Mouse (Mus musculus): ENCODE measurements around the gene Best2. TPM values are rescaled to one million over a fixed set of nuclear protein-coding genes. Genes with fewer than 3 reads are reported as not detected.

The Best2 gene
- total and polyA plus RNA-seq, 3 experiments, result 0.04 to 0.13 TPM; not detected in 1

- peak; percentile 78 for TF ChIP-seq KAT2A (conservative IDR thresholded peaks at IDR 0.05; ENCODE audit: low read depth, low read length)
- TF ChIP-seq ZMIZ1 (IDR thresholded peaks at IDR 0.05; ENCODE audit: low read depth, low read length), result no peak
- peak; percentile 29; the same call in 1 of the 2 replicates for TF ChIP-seq ETS1 (IDR thresholded peaks at IDR 0.05; ENCODE audit: low read depth, low read length)
These were observed 22.5 kb upstream of the Best2 start, which contains the start of gene Tnpo2 (continued) for GRCm38 (mm10) chr8:85036718-85037365.

- Histone ChIP-seq H3K9ac (ENCODE audit: control insufficient read depth, low read depth, low read length, poor library complexity, severe bottlenecking) (peak overlapping the region; percentile 96), H3K4me1 (ENCODE audit: control insufficient read depth in 1 of 2, insufficient read depth in 2 of 2, low read length in 2 of 2) (peaks cover 3 to 15% of the 10 kb centered on the region in 2 experiments), H3K79me2 (ENCODE audit: control insufficient read depth, insufficient read depth, low read length, poor library complexity) (peaks cover 49% of the 10 kb centered on the region), H3K4me3 (ENCODE audit: control insufficient read depth in 1 of 2, insufficient read depth in 1 of 2, low read depth in 2 of 2, low read length in 2 of 2) (peak overlapping the region; percentile 65 to 88), H3K9me3 (replicated peaks; ENCODE audit: insufficient read depth, low read length) (no peaks in the 10 kb centered on the region), H3K36me3 (ENCODE audit: control insufficient read depth in 1 of 2, insufficient read depth in 2 of 2, low read length in 2 of 2) (peaks cover 9 to 30% of the 10 kb centered on the region in 2 experiments), H3K27ac (ENCODE audit: control insufficient read depth, low read depth, low read length) (peak overlapping the region; percentile 97), H3K27me3 (ENCODE audit: control insufficient read depth in 1 of 2, insufficient read depth in 2 of 2, low read length in 2 of 2) (no peaks in the 10 kb centered on the region)
- TF ChIP-seq TAL1 (IDR thresholded peaks at IDR 0.05; ENCODE audit: low read length), result no peak
- no peak for TF ChIP-seq RAD21 (IDR thresholded peaks at IDR 0.05; ENCODE audit: low read depth, low read length)
- TF ChIP-seq MAFK (IDR thresholded peaks at IDR 0.05; ENCODE audit: borderline replicate concordance, low read depth, low read length), result no peak
- no peak for TF ChIP-seq ELF1 (IDR thresholded peaks at IDR 0.05; ENCODE audit: low read depth, low read length)
- no peak for TF ChIP-seq USF2 (IDR thresholded peaks at IDR 0.05; ENCODE audit: borderline replicate concordance in 1 of 2, insufficient read depth in 1 of 2, low read depth in 1 of 2, low read length in 2 of 2)
- TF ChIP-seq E2F4 (IDR thresholded peaks at IDR 0.05; ENCODE audit: borderline replicate concordance, low read depth, low read length), result no peak
- peak; percentile 97 for TF ChIP-seq TBP (IDR thresholded peaks at IDR 0.05; ENCODE audit: low read depth, low read length)
- no peak; the same call in 1 of the 2 replicates for TF ChIP-seq CHD1 (IDR thresholded peaks at IDR 0.05; ENCODE audit: low read depth, low read length)
- TF ChIP-seq ZC3H11A (IDR thresholded peaks at IDR 0.05; ENCODE audit: low read depth, low read length), result no peak
- no peak for TF ChIP-seq ZKSCAN1 (IDR thresholded peaks at IDR 0.05; ENCODE audit: low read depth, low read length)
- no peak for TF ChIP-seq MAX (IDR thresholded peaks at IDR 0.05; ENCODE audit: low read length)
- TF ChIP-seq MXI1 (IDR thresholded peaks at IDR 0.05; ENCODE audit: low read depth, low read length), result no peak; the same call in 1 of the 2 replicates
- TF ChIP-seq NELFE (IDR thresholded peaks at IDR 0.05; ENCODE audit: low read depth, low read length), result peak; percentile 53
- no peak for TF ChIP-seq HCFC1 (IDR thresholded peaks at IDR 0.05; ENCODE audit: low read depth, low read length)
- no peak; the same call in 1 of the 2 replicates for TF ChIP-seq ZMIZ1 (IDR thresholded peaks at IDR 0.05; ENCODE audit: low read depth, low read length)
- no peak for TF ChIP-seq SIN3A (IDR thresholded peaks at IDR 0.05; ENCODE audit: low read length)
- TF ChIP-seq POLR2A (IDR thresholded peaks at IDR 0.05; ENCODE audit: control insufficient read depth in 1 of 2, insufficient read depth in 1 of 2, low read depth in 1 of 2, low read length in 2 of 2, poor library complexity in 1 of 2), result peak; percentile 27 to 84; a peak in 3 of 4 replicates
- peak; percentile 87; the same call in 1 of the 2 replicates for TF ChIP-seq POLR2AphosphoS2 (IDR thresholded peaks at IDR 0.05; ENCODE audit: low read length)
- TF ChIP-seq RCOR1 (IDR thresholded peaks at IDR 0.05; ENCODE audit: low read depth, low read length), result no peak
- TF ChIP-seq ZNF384 (IDR thresholded peaks at IDR 0.05; ENCODE audit: low read depth, low read length), result no peak
- no peak for TF ChIP-seq CTCF (IDR thresholded peaks at IDR 0.05 in 2 of 3, conservative IDR thresholded peaks at IDR 0.05 in 1 of 3; ENCODE audit: control insufficient read depth in 1 of 3, insufficient read depth in 1 of 3, low read depth in 2 of 3, low read length in 3 of 3, poor library complexity in 1 of 3, severe bottlenecking in 1 of 3)
- TF ChIP-seq ETS1 (IDR thresholded peaks at IDR 0.05; ENCODE audit: low read depth, low read length), result no peak
- no peak for TF ChIP-seq NRF1 (IDR thresholded peaks at IDR 0.05; ENCODE audit: insufficient read depth, low read depth, low read length, poor library complexity, severe bottlenecking)
- no peak for TF ChIP-seq MEF2A (IDR thresholded peaks at IDR 0.05; ENCODE audit: extremely low read depth, insufficient replicate concordance, low read depth, low read length, poor library complexity, severe bottlenecking)
- TF ChIP-seq KAT2A (conservative IDR thresholded peaks at IDR 0.05; ENCODE audit: low read depth, low read length), result no peak
- TF ChIP-seq BHLHE40 (IDR thresholded peaks at IDR 0.05; ENCODE audit: borderline replicate concordance, low read depth, low read length), result no peak
- TF ChIP-seq USF1 (IDR thresholded peaks at IDR 0.05; ENCODE audit: low read depth, low read length), result no peak
- TF ChIP-seq GABPA (IDR thresholded peaks at IDR 0.05; ENCODE audit: low read depth, low read length), result no peak
- no peak for TF ChIP-seq MAZ (IDR thresholded peaks at IDR 0.05; ENCODE audit: low read depth, low read length)
- no peak for TF ChIP-seq UBTF (IDR thresholded peaks at IDR 0.05; ENCODE audit: borderline replicate concordance, insufficient read depth, low read depth, low read length)
- no peak; the same call in 1 of the 2 replicates for TF ChIP-seq MYC (IDR thresholded peaks at IDR 0.05; ENCODE audit: low read depth, low read length)
- TF ChIP-seq SMC3 (IDR thresholded peaks at IDR 0.05; ENCODE audit: low read depth, low read length), result no peak
- no peak for TF ChIP-seq GATA1 (IDR thresholded peaks at IDR 0.05; ENCODE audit: low read depth, low read length)
- no peak for TF ChIP-seq CHD2 (IDR thresholded peaks at IDR 0.05; ENCODE audit: low read length)
- no peak for DNase-seq (ENCODE audit: low read depth, low spot score)
These were observed 22.0 kb upstream of the Best2 start for GRCm38 (mm10) chr8:85036381-85036717.

All from MEL (cell line).